Mouse (Mus musculus) mature B cell (primary cell): Measurements from ENCODE around the gene Olfr357.

ENCODE experiments used
- in situ Hi-C: fragments of 300-500 bp; cut with MboI; formaldehyde crosslinking; loops from 2 replicates; pipeline ENCODE4 v1.14.3; 2019

The Olfr357 gene

GRCm38 (mm10) chr2:36993527-36993926, at the start of gene Olfr357:
Gene Olfr357, plus strand, starts transcription at chr2:36993827.
- in situ Hi-C loops, result no loop called here

GRCm38 (mm10) chr2:36997030-36997429, 3.4 kb downstream of the Olfr357 start:
- in situ Hi-C loops, result no loop called here

- in situ Hi-C loops, result no loop called here
These were observed 15.6 kb downstream of the Olfr357 start, which contains the start of gene Olfr358 for GRCm38 (mm10) chr2:37009235-37009634. Gene Olfr358, minus strand, starts transcription at chr2:37009335.
